Comparison of ENCODE assay signal across 8 mouse cellular contexts in genomic region chr10:117148361-117149003, GRCm38 (mm10). TPM values are rescaled to one million over a fixed set of nuclear protein-coding genes. Genes with fewer than 3 reads are reported as not detected.
A peak's percentile ranks its signal among the peaks of the same experiment; 100 is the strongest.
DNase-seq lines count a peak whose midpoint lies in the region; ATAC-seq lines count a peak whose summit lies in the region.

TSS of gene Frs2 (minus strand) at chr10:117148534.

- H3K36me3 ChIP-seq in heart, embryonic 13.5 days = no peaks in the 10 kb centered on the region
- H3K36me3 ChIP-seq in liver, embryonic 12.5 days = peaks cover 5% of the 10 kb centered on the region; the same call in 1 of the 2 replicates
- H3K36me3 ChIP-seq in stomach, embryonic 15.5 days = no peaks in the 10 kb centered on the region

- DNase-seq in CD4-positive helper T cell, adult 2 months (ENCODE audit: low read depth, low spot score) = peak; percentile 94
- peak; percentile 83 for DNase-seq in brain, embryonic 18.5 days (ENCODE audit: low read depth, low spot score)
- DNase-seq in kidney, postnatal 10 days = peak; percentile 99
- DNase-seq in natural killer cell, adult 2 months (ENCODE audit: low spot score in 2 of 2) = peak; percentile 85 to 91

- peak within 1 kb of the TSS; percentile 83 for H3K4me2 ChIP-seq in heart, embryonic 13.5 days
- H3K4me2 ChIP-seq in liver, embryonic 12.5 days = peak within 1 kb of the TSS; percentile 92
- peak within 1 kb of the TSS; percentile 73 for H3K4me2 ChIP-seq in stomach, embryonic 15.5 days

- no peaks in the 10 kb centered on the region for H3K27me3 ChIP-seq in heart, embryonic 13.5 days (replicated peaks)
- H3K27me3 ChIP-seq in liver, embryonic 12.5 days (replicated peaks) = no peaks in the 10 kb centered on the region
- no peaks in the 10 kb centered on the region for H3K27me3 ChIP-seq in stomach, embryonic 15.5 days (replicated peaks)

- H3K27ac ChIP-seq in heart, embryonic 13.5 days (replicated peaks) = peak within 1 kb of the TSS; percentile 96
- peak within 1 kb of the TSS; percentile 98 for H3K27ac ChIP-seq in liver, embryonic 12.5 days
- peak within 1 kb of the TSS; percentile 81 for H3K27ac ChIP-seq in stomach, embryonic 15.5 days

- peak within 1 kb of the TSS; percentile 95 for H3K9ac ChIP-seq in heart, embryonic 13.5 days
- H3K9ac ChIP-seq in liver, embryonic 12.5 days = peak within 1 kb of the TSS; percentile 100
- H3K9ac ChIP-seq in stomach, embryonic 15.5 days = peak within 1 kb of the TSS; percentile 97

- WGBS in heart, embryonic 13.5 days = under 1% methylated on average over 57 of the region's 57 CpGs
- under 1% methylated on average over 52 of the region's 57 CpGs for WGBS in liver, embryonic 12.5 days (ENCODE audit: insufficient replicate concordance)
- under 1% methylated on average over 57 of the region's 57 CpGs for WGBS in stomach, embryonic 15.5 days

- H3K9me3 ChIP-seq in heart, embryonic 13.5 days = no peaks in the 10 kb centered on the region
- no peaks in the 10 kb centered on the region for H3K9me3 ChIP-seq in liver, embryonic 12.5 days (replicated peaks)
- H3K9me3 ChIP-seq in stomach, embryonic 15.5 days = no peaks in the 10 kb centered on the region

- peak within 1 kb of the TSS; percentile 90 for H3K4me3 ChIP-seq in heart, embryonic 13.5 days
- peak within 1 kb of the TSS; percentile 100 for H3K4me3 ChIP-seq in liver, embryonic 12.5 days
- peak within 1 kb of the TSS; percentile 75 for H3K4me3 ChIP-seq in stomach, embryonic 15.5 days (replicated peaks)

- H3K4me1 ChIP-seq in heart, embryonic 13.5 days = peaks cover 74% of the 10 kb centered on the region
- peaks cover 76% of the 10 kb centered on the region for H3K4me1 ChIP-seq in liver, embryonic 12.5 days
- H3K4me1 ChIP-seq in stomach, embryonic 15.5 days = peaks cover 33% of the 10 kb centered on the region

- peak; percentile 85 for ATAC-seq in erythroid progenitor cell, adult 5-6 weeks (replicated peaks; ENCODE audit: low FRiP score, poor library complexity, severe bottlenecking)
- peak; percentile 91 for ATAC-seq in heart, embryonic 13.5 days (ENCODE audit: extremely low read depth, insufficient number of reproducible peaks, low FRiP score, low TSS enrichment)
- ATAC-seq in liver, embryonic 12.5 days = peak; percentile 91
- peak; percentile 93 for ATAC-seq in stomach, embryonic 15.5 days (ENCODE audit: insufficient read depth, low FRiP score, low read depth)

RNA-seq across cellular contexts. Expression of gene Frs2, which starts in this region (rescaled TPM):
- total RNA-seq in erythroid progenitor cell, adult 5-6 weeks (2015; ENCODE audit: low replicate concordance) = 32.1 and 44.4 TPM in 2 replicates
- total RNA-seq in erythroid progenitor cell, adult 5-6 weeks (2017; ENCODE audit: low replicate concordance) = 15.1 and 25.8 TPM in 2 replicates
- 14.7 and 16.2 TPM in 2 replicates for polyA plus RNA-seq in heart, embryonic 13.5 days (2015; fragmentation: Nextera tagmentation; extraction: Ambion mirVana)
- polyA plus RNA-seq in liver, embryonic 12.5 days (2016; fragmentation: Nextera tagmentation; extraction: Ambion mirVana) = 11.3 and 13.3 TPM in 2 replicates
- polyA plus RNA-seq in stomach, embryonic 15.5 days (2015; fragmentation: Nextera tagmentation; extraction: Ambion mirVana) = 18.4 and 18.8 TPM in 2 replicates

Comparison
In these comparisons a context has a peak if more than half of its experiments do, and no peak if none do; other contexts are left out.
1. Peak in every context shown above with its lines: DNase-seq, ATAC-seq, H3K4me3 ChIP-seq and H3K27ac ChIP-seq.